Mouse (Mus musculus) ES-Bruce4 (cell line): ENCODE results near the gene Cyp46a1. TPM values are rescaled to one million over a fixed set of nuclear protein-coding genes. Genes with fewer than 3 reads are reported as not detected.

Experiments used
- H3K27ac ChIP-seq: 2 replicates; pipeline ENCODE4 v1.5.1; 2012; ENCODE audit warnings: low read length, inconsistent platforms; ENCODE audit not compliant: insufficient read depth
- H3K27me3 ChIP-seq: 2 replicates; pipeline ENCODE4 v1.6.1; 2012; ENCODE audit warnings: mild to moderate bottlenecking, low read length, inconsistent platforms; ENCODE audit not compliant: control insufficient read depth, poor library complexity, insufficient read depth, severe bottlenecking
- H3K36me3 ChIP-seq: 2 replicates; pipeline ENCODE4 v1.6.1; 2012; ENCODE audit warnings: inconsistent platforms, mild to moderate bottlenecking, low read length, moderate library complexity; ENCODE audit not compliant: control insufficient read depth, poor library complexity, insufficient read depth, severe bottlenecking
- H3K4me1 ChIP-seq: one replicate; pipeline ENCODE4 v1.8.1; 2011; ENCODE audit warnings: low read length; ENCODE audit not compliant: control insufficient read depth, insufficient read depth
- H3K4me3 ChIP-seq: 2 replicates; pipeline ENCODE4 v1.5.1; 2011; ENCODE audit warnings: low read depth, mild to moderate bottlenecking, low read length
- H3K9ac ChIP-seq: 2 replicates; pipeline ENCODE4 v1.6.1; 2012; ENCODE audit warnings: low read depth, mild to moderate bottlenecking, inconsistent platforms; ENCODE audit not compliant: poor library complexity, severe bottlenecking
- H3K9me3 ChIP-seq: replicated peaks from 2 replicates; pipeline ENCODE4 v1.6.1; 2012; ENCODE audit warnings: mild to moderate bottlenecking, low read length, inconsistent platforms; ENCODE audit not compliant: control insufficient read depth, poor library complexity, insufficient read depth, severe bottlenecking
- CTCF ChIP-seq: IDR thresholded peaks from one replicate; pipeline ENCODE4 v1.8.1; 2011; ENCODE audit warnings: low read depth, low read length
- EP300 ChIP-seq: IDR thresholded peaks from 2 replicates; pipeline ENCODE4 v1.6.1; 2011; ENCODE audit warnings: low read depth, low read length; ENCODE audit not compliant: insufficient read depth
- POLR2A ChIP-seq: IDR thresholded peaks from one replicate; pipeline ENCODE4 v1.8.1; 2011; ENCODE audit warnings: low read length; ENCODE audit not compliant: insufficient read depth
- polyA plus RNA-seq: library from polyadenylated mRNA; stranded (reverse); fragments of >200 nt; gene quantifications from 2 replicates; pipeline ENCODE4 v1.2.4, GENCODE M21; 2011; ENCODE audit warnings: low read depth; ENCODE audit not compliant: missing spikeins, insufficient read depth, insufficient read length

Gene Cyp46a1
- polyA plus RNA-seq, 1 experiment, result 1.0 TPM

GRCm38 (mm10) chr12:108370596-108371428 is 36.6 kb downstream of the Cyp46a1 start, which contains the start of gene Eml1:
Gene Eml1, plus strand, starts transcription at chr12:108370957.
- Histone ChIP-seq H3K4me3 (no peak within 1 kb of the TSS), H3K4me1 (no peaks in the 10 kb centered on the region), H3K36me3 (no peaks in the 10 kb centered on the region), H3K27ac (no peak within 1 kb of the TSS), H3K27me3 (no peaks in the 10 kb centered on the region), H3K9me3 (no peaks in the 10 kb centered on the region), H3K9ac (no peak within 1 kb of the TSS)
- TF ChIP-seq EP300 (no peak), CTCF (no peak), POLR2A (no peak)

DNA sequence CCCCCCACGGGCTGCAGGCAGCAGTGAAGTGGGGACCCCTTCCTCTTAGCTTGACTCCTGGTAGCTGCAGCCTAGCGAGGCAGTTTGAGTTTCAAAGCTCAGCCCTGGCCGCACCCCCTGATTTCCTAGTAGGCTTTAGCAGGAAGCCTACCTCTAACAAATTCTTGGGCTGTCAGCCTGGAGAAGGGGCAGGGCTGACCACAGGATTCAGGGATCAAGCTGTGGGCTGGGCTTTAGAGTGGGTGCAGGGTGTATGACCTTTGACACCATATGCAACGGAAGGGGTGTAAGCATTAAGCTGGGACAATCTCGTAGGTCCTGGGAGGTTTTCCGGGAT is 37.2 kb downstream of the Cyp46a1 start:
- Histone ChIP-seq H3K4me1 (no peaks in the 10 kb centered on the region), H3K27ac (no peak overlapping the region), H3K9ac (no peak overlapping the region)

GRCm38 (mm10) chr12:108372241-108372640 is 38.1 kb downstream of the Cyp46a1 start:
- Histone ChIP-seq H3K9me3 (no peaks in the 10 kb centered on the region), H3K4me1 (no peaks in the 10 kb centered on the region), H3K4me3 (no peak overlapping the region), H3K27ac (no peak overlapping the region), H3K36me3 (no peaks in the 10 kb centered on the region), H3K27me3 (no peaks in the 10 kb centered on the region), H3K9ac (no peak overlapping the region)
- TF ChIP-seq CTCF (no peak), EP300 (no peak), POLR2A (no peak)

More for the DNA sequence above, 37.2 kb downstream of the Cyp46a1 start:
- Histone ChIP-seq H3K4me3 (no peak overlapping the region), H3K9me3 (no peaks in the 10 kb centered on the region), H3K27me3 (no peaks in the 10 kb centered on the region), H3K36me3 (no peaks in the 10 kb centered on the region)
- no peak for TF ChIP-seq POLR2A

DNA sequence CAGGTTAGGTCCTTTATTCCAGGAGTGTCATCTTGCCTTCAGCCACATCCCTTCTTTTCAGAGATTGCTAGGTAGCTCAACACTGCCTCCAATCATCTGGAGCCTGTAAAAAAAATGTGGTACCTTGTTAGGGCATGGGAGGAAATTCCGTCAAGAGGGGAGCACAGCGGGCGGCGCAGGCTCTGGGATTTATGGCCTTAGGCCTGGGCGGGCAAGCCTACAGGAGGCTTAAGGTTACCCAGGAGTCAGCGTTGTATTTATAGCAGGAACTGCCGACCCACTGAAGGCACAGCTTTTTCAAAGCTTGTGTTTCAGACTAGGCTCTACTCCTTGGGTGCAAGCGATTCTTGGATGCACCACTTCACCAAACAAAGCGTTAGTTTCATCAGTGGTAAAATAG is 39.4 kb downstream of the Cyp46a1 start:
- TF ChIP-seq EP300 (no peak), POLR2A (no peak), CTCF (no peak)
- Histone ChIP-seq H3K27ac (no peak overlapping the region), H3K4me3 (no peak overlapping the region), H3K36me3 (no peaks in the 10 kb centered on the region), H3K9ac (no peak overlapping the region), H3K9me3 (no peaks in the 10 kb centered on the region), H3K4me1 (no peaks in the 10 kb centered on the region), H3K27me3 (no peaks in the 10 kb centered on the region)

- Histone ChIP-seq H3K9ac (no peak overlapping the region), H3K27me3 (no peaks in the 10 kb centered on the region), H3K9me3 (no peaks in the 10 kb centered on the region), H3K4me1 (no peaks in the 10 kb centered on the region), H3K36me3 (no peaks in the 10 kb centered on the region), H3K27ac (no peak overlapping the region), H3K4me3 (no peak overlapping the region)
- TF ChIP-seq POLR2A (no peak), EP300 (no peak), CTCF (no peak)
Observed at GRCm38 (mm10) chr12:108374689-108375088, 40.5 kb downstream of the Cyp46a1 start.

GRCm38 (mm10) chr12:108378379-108379133 is 44.4 kb downstream of the Cyp46a1 start:
- no peak overlapping the region for H3K9ac ChIP-seq
- no peaks in the 10 kb centered on the region for H3K9me3 ChIP-seq
- H3K4me3 ChIP-seq, result no peak overlapping the region
- TF ChIP-seq EP300 (no peak), CTCF (no peak), POLR2A (no peak)
- no peak overlapping the region for H3K27ac ChIP-seq
- H3K4me1 ChIP-seq, result no peaks in the 10 kb centered on the region
- H3K27me3 ChIP-seq, result no peaks in the 10 kb centered on the region
- H3K36me3 ChIP-seq, result no peaks in the 10 kb centered on the region
